Mouse (Mus musculus) embryo, embryonic 9.5 days (tissue): ENCODE data around the gene Nbeal2.
"Not testable (repeated sequence)": the region's sequence is repeated elsewhere in the genome, so short reads cannot be mapped to it uniquely, and the experiment has no call there.

Source experiments
- DNase-seq: peaks from one replicate; pipeline ENCODE4 v3.0.0-alpha.2; 2017; ENCODE audit errors: extremely low spot score

The Nbeal2 gene

DNA sequence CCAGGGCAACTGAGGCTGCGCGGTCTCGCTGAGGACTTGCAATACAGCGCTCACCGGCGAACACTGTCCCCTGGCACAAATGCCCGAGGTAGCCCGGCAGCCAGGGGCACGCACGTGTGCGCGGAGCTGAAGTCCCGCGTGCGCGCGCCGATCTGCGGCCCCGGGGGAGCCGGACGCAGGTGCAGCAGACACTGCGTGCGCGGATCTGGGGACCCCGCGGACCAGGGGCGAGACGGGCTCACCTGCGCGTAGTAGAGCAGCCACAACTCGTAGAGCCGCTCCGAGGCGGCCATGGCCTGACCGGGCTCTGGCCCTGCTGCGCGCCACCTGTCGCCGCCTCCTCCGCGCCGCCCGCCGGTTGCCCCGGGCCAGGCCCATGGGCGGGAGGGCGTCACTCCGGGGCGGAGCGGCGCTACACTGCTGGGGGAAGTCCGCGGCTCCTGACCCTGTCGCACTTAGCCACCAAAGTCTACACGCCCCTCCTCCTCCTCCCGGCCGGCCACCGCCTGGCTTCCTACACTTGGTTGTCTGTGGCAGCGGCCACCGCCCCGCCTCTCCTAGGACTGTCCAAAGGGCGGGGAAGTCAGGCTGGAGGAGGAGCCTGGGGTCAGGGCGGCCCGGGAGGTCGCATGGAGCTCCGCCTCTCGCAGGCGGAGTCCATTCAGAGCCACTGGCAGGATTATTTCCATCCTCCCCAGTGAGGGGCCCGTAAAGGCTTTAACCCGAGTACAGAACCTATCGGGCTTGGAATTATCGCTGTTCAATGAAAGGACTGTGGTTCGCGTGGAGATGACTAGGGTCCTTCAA is at the start of gene Nbeal2:
TSS of gene Nbeal2 (minus strand) at position 507 of the 807 bp plus-strand sequence.
- peak; percentile 95 for DNase-seq

DNA sequence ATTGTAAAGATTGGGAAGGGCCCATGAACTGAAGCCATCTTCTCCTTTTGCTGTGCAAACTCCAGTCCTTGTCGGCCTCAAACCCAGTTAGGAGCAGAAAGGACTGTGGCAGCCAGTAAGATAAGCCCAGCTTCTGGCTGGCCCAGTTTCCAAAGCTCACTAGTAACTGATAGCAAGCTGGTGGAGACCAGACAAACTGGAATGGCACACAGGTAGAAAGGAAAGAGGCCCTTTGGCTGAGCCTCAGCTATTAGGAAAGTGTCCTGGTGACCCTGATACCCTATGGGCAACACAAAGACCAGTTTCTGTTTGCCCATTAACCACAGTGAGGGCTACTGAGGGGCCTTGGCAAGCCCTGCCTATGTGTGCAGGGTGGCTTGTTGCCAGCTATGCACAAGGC is 48.9 kb upstream of the Nbeal2 start:
- no peak for DNase-seq

DNA sequence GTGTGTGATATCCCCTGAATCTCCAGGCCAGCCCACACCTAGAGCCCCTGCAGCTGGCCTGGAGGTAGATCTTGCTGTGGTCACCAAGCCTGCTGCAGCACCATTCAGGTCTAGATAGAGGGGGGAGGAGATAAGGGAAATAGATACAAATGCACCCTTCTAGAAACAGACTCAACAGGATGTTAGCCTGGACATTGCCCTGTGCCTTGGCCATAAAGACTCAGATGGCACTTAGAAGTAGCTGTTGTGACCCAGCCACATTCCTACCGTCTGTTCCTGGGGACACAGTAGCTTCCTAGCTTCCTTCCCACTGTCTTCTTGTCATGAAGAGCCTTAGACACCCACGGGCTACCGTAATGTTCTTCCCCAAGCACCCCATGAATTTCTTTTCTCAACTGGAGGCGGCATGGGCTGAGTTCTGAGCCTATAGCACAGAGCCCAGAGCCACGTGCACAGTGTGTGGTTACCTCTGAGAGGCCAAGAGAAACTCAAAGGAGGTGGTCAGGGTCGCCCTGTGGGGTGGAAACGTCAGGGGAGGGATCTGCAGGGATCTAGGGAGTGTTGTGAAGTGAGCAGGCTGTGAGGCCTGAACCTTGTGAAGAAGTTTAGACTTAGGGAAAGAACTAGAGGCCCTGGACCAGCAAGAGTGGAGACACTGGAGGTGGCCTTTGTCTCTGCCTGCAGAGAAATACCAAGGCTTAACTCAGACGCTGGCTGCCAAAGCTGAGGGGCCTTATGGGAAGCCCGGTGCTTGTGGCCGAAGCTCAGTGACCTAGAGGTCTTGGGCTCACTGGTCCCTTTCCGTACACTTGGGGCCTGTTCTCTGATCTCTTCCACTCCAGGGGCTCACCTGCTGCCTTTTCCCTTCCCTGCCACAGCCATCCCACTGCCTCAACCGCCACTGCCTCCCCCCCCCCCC is 47.4 kb upstream of the Nbeal2 start:
- DNase-seq = no peak

DNA sequence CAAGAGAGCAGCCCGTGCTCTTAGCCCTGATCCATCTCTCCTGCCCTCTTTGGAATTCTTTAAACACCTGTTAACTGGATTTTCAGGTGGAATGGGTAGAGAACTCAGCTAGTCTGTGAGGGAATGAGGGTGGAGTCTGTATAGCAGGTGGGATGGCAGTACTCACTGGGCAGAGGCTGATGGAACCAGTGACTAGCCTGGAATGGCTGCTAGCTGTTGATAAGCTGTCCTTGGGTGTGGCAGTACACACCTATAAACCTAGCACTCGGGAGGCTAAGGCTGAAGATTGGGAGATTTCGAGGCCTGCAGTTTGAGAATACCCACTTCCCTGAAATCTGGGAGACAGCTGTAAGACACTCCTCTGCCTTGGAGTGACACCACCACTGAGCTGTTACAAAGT is 45.6 kb upstream of the Nbeal2 start:
- DNase-seq = no peak

DNA sequence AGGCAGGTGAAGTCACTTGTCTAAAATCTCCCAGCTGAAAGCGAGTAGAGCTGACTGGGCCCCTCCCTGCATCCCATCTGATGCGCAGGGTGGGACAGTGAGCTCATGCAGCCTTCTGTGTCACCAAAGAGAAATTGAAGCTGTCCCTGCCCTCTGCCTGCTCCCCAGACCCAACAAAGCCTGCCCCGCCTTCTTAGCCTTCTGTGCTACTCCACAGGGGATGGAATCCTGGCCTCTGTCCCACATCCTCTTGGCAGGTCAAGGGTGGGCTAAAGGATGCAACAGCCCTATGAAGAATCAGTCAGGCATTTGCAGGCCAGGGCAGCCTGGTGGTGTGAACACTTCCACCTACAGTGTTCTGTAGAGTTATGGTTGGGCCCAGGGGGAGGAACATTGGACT is 43.5 kb upstream of the Nbeal2 start:
- DNase-seq = no peak

DNA sequence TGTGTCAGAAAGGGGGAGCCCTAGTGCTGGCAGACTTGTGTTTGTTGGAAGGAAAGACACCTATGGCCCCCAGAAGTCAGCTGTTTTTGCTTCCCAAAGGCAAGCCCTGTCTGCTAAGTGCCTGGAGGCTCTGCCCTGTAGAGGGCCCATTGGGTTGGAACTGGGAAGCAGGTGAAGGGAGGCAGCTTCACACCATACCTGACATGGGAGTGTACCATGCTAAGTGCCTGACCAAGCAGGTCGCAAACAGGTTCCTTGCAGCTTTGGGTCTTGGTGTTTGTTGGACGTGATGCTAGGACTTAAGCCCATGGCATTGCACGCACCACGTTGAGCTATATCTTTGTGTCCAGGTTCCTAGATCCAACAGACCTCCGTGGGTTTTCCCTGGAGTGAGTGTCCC is 42.5 kb upstream of the Nbeal2 start:
- DNase-seq = no peak

DNA sequence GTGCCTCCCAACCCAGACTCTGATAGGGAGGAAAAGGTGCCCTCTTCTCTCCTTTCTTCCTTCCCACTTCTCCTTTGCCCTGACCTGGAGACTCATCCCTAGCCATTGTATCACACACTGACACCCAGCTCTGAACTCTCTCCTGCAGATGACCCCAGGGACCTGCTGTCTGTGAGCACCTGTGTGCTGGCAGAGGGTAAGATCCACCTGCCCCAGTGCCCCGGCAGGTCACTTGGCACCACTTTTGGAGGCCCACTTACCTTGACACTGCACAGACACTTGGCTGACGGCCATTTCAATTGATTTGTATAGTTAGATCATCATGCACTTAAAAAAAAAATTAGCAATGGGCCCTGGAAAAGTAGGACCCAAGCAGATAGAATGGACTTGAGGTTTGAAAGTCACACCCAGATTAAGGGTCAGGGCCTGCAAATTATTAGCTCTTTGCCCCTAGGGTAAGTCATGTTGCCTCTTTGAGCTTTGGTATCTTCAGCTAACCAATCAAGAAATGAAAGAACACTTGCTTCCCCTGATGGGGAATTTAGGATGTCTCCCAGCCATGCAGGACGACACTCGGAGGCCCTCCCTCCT is 41.3 kb upstream of the Nbeal2 start:
- no peak for DNase-seq

DNA sequence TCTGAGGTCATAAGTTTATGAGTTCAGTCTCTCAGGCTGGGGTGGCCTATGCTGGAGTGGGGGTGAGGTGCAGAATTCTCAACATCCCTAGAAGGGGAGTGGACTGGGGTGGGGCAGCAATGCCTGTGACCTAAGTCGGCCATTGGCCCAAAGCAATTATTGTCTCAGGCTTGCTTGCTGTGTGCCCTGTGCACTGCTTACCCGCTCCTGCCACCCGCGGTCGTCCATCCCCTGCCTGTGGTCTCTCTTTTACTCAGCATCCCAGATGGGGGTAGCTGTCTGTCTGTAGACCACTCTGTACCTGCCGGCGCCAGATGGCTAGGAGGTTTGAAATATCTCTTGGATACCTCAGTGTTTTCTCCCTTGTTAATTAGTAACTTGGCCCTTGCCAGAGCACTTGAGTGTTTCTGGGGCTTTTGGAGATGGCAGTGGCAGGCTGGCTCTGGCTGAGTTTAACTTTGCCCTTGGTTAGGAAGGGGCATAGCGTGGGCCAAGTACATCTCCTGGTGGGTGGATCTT is 35.4 kb upstream of the Nbeal2 start:
- no peak for DNase-seq

DNA sequence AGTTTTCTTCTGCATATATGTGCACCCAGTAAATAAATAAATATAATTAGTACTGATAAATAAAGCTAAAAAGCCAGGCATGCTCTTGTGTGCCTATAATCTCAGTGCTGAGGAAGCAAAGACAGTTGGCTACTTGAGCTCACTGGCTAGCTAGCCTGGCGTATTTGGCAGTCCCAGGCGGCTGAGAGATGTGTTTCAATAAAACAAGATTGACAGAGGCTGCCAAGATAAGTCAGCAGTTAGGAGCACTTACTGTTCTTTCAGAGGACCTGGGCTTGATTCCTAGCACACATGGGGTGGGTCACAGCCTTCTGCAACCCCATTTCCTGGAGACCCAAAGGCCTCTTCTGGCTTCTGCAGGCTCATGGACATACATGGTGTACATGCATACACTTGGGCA is 33.9 kb upstream of the Nbeal2 start:
- DNase-seq = no peak

DNA sequence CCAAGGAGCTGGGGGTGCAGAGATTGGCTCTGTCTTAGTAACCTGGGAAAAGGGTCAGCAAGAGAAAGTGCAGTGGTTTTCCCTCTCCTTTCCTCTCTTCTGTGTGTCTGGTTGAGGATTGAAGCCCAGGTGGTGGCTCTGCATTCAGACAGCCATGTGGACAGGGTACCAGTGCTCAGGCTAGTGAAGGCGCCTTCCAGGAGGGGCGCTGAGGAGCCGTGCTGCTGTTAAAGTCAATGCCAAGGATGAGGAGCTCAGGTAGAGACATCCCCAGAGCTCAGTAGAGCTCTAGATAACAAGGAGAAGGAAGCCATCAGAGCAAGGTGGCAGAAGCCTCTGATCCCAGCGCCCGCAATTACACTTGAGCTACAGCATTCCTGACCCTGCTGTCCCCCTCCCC is 33.1 kb upstream of the Nbeal2 start:
- no peak for DNase-seq

DNA sequence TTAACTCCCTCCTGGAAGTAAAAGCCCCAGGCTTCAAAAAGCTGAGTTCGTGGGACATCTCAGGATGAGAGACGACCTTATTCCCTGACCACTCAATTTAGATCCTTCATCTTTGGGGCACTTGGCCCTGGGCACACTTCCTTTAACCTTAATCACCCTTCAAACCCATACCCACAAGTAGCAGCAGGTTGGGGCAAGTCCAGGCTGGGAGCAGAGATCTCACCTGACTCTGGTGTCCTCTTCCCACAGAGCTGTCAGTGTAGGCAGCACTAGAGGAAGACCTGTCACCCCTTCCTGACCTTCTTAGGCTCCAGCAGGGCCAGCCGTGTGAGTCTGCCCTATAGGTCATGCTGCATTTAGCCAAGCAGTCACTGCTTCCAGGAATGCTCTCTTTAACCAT is 32.5 kb upstream of the Nbeal2 start:
- DNase-seq = no peak

DNA sequence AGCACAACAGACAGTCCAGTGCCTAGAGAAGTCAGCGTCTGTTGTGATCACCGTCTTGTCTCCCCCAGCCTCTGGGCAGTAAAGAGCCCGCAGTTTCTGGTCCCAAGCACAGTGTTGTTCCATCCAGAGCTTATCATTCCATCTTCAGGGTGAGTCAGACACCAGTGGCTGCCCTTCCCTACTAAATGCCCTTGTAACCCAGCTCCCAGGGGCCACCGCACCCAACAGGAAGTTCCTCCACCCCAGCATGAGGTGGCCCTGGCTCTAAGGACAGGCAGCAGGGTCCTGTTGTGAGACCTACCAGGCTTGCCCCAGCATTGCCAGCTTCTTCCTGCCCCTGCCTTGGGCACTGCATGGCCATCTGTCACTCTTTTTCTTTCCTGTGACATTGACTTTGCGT is 31.6 kb upstream of the Nbeal2 start:
- DNase-seq = no peak

DNA sequence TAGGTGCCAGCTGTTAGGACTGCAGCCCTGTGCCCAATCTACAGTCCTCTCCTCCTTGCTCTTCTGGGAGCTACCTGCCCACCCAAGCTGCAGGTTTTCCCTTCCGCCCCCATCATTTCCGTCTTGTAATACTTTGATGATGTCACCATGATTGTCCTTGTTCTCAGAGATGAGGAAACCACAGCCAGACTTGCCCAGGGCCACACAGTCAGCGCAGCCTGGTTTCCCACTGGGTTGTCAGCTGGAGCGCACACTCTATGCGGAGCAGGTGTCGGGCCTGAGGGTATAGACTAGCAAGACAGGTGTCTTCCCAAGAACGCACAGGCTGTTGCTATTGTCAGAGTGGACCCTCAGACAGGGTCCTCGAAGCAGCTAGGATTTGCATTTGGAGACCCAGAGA is 31.2 kb upstream of the Nbeal2 start:
- DNase-seq = no peak

DNA sequence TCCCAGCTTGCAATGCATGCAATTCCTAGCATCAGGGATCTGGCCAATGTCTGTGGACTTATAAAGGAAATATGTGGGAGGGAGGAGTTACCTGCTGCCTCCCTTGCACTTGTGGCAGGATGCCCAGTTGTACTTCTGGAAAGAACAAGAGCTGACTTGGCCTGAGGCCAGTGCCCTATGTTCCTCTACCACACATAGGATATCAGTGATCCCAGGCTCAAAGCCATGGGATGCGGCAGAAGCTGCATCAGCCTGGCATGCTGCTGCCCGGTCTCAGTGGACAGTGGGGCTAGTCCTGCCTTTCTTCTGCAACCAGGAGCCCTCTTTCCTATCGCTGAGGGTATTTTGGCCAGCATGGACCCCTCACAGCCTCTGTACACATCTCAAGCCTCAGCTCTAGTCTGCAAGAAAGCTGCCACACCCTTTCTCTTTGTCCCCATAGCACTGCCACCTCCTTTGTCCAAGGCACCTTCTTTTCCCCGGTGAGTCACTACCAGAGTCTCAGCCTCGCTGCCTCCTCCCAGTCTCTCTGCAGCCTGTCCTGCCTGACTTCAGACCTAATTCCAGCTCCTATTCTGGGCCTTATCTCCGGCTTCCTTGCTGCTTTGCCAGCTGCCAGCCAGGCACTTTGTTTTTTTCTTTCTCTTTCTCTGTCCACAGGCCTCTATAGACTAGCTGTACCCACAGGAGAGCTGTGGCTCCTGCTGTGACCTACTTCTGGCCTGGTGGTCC is 30.3 kb upstream of the Nbeal2 start:
- DNase-seq = no peak

DNA sequence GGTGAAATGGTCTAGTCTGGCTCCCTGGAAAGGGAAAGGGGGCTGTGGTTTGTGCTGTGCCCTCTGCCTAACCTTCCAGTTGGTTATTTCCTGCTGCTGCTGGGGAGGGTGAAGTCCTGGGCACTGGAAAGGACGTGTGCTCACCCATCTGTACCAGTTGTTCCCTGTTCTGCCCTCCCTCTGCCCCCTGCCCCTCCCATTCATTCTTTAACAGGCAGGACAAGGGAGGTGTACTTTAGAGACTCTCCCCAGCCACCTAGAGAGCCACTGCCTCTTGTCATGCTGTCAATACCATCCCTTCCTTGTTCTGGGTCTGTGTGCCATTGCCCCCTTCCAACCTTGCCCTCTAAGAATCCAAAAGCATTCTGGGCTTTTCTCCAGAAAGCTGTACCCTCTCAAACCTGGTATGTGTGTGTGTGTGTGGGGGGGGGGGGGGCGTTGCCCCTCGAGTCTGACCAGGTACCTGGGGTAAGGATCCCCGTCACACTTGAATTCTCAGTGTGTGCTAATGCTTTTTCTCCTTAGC is 29.7 kb upstream of the Nbeal2 start:
- no peak for DNase-seq

DNA sequence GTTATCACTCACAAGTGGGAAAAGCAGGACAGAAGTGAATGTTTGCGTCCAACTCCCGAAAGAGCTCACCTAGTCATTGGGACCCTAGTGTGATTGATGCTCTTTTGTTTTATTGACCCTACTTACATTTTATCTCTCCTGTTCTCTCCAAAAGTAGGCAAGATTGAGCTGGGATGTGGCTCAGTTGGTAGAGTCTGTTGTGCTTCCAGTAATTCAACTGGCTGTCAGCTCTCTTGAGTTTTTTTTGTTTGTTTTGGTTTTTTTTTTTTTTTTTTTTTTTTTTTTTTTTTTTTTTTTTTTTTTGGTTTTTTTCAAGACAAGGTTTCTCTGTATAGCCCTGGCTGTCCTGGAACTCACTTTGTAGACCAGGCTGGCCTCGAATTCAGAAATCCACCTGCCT is 28.7 kb upstream of the Nbeal2 start:
- not testable (repeated sequence) for DNase-seq

DNA sequence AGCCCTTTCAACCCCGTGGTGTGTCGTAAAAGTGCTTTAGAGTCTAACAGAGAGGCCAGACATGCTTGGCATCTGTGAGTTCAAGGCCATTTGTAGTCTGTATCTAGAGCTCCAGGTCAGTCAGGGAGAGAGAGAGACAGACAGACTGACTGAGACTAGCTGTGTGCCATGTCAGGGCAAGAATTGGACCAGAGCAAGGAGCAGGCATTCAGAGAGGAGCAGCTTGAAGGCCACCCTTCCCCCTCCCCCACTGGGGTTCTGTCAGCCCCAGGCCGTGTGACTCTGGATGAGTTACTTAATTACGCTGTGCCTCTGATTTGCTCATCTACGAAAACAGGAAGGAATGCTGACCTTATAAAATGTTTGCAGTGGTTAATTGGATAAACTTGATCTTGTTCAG is 28.3 kb upstream of the Nbeal2 start:
- DNase-seq = no peak

DNA sequence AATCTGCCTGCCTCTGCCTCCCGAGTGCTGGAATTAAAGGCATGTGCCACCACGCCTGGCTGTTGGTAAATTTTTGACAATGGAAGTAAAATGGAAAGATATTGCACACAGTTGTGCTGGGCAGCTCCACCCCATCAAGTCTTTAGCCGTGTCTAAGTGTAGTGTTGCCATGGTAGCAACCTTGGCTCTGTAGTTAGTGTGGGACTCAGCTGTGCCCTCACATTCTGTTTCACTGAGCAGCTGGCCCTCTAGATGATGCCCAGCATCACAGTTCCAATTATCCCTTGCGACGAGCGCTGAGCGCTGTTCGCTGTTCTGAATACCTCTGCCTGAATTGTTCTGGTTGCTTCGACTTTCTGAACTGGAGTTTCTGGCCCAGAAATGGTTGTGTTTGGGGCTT is 27.9 kb upstream of the Nbeal2 start:
- DNase-seq = no peak

DNA sequence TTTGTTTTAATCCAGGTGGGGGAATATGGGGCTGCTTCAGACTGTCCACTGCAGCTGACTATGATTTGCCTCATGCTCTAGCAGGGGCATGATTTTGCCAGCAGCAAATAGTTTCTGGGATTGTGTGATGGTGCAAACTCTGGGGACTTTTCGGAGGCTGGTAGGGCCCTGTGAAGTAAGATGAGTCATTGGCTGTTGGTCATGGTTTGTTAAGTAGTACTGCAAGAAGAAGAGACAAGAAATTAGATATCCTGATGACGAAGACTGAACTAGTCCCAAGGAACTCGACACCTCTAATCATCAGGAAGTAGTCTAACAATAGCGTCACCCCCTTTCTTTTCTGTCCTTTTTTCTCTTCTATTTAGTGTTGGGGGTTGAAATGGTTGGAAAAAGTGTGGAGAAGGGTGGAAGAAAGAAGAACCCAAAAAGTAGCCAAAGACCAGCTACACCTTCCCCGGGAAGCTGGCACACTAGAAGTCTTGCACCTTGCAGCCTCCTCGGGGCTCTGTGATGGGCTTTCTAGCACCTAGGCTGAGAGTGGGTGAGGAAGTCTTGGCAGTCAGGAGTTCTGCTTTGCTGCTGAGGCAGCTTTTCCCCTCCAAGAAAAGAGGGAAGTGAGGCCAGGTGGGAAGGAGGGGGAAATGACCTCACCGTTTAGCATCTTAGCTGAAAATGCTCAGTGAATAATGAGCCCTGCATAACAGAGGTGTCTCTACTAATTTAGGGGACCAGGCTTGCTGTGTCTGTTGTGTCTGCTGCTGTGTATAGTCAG is 27.0 kb upstream of the Nbeal2 start:
- DNase-seq = no peak

DNA sequence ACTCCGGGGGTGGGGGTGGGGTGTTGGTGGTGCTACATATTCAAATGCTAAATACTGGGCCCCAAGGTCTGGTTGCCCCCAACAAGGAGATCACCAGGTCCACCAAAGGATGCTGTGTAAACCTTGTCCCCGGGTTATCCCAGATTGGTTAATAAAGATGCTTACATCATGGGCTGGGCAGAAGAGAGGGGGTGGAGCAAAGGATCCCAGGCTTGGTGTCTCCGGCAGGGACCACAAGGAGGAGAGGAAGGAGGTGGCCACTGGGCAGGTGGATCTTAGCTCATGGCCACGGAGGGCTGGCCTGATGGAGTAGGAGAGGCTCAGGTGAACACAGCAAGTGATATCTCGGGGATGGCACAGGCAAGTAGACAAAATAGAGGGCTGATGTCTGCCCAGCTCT is 24.9 kb upstream of the Nbeal2 start:
- no peak for DNase-seq

DNA sequence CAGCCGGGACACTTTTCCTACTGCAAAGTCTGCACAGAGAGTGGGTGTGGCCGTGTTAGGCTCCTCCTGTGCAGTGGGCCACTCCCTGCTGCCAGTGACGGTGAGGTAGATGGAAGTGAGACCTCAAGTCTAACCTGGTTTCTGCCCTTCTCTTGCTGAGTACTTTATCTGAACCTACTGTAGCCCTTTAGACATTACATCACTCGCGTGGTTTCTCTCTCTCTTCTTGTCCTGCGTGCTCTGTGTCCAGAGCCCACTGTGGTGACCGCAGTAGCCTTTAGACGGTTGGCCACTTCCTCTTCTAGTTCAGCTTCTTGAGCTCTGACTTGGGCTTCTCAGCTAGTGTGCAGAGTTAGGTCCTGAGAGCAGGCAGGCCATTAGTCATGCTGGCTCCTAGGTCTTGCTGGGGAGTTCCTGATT is 22.5 kb upstream of the Nbeal2 start:
- DNase-seq = no peak
